Mouse (Mus musculus): ENCODE results near the gene Celf2. TPM values are rescaled to one million over a fixed set of nuclear protein-coding genes. Genes with fewer than 3 reads are reported as not detected.

Gene Celf2
- polyA plus RNA-seq, 1 experiment from 2014 or later = 12.3 TPM

DNA sequence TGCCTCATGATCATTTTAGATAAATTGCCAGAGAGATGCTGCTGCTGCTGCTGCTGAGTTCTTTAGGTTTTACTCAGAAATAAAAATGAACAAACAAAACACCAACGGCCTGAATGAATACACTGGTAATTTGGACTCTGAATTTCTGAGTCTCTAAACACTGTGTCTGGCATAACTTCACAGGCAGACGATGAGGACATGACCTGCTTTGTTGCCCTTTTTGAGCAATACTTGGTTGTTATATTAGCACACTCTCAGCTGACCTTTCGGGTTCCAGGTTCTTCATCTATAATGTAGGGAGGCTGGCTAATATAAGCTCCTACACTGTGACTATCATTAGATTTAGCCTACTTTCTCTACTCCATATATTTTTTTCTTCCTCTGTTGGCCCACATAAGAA, 863.0 kb downstream of the Celf2 start:
- Histone ChIP-seq H3K4me3 (ENCODE audit: low read length) (no peak overlapping the region), H3K4me1 (ENCODE audit: control insufficient read depth, insufficient read depth, low read length) (no peaks in the 10 kb centered on the region), H3K9ac (ENCODE audit: low read depth, low read length) (no peak overlapping the region), H3K27ac (ENCODE audit: low read depth, low read length) (no peak overlapping the region), H3K36me3 (ENCODE audit: control insufficient read depth, insufficient read depth, low read length) (no peaks in the 10 kb centered on the region), H3K4me2 (replicated peaks; ENCODE audit: low read depth, low read length) (no peak overlapping the region), H3K27me3 (ENCODE audit: control insufficient read depth, insufficient read depth, low read length) (no peaks in the 10 kb centered on the region), H3K9me3 (ENCODE audit: control insufficient read depth, low read length) (no peaks in the 10 kb centered on the region)
- 84% methylated on average over 3 of the region's 3 CpGs for WGBS
- ATAC-seq (ENCODE audit: low FRiP score, low TSS enrichment) = no peak

DNA sequence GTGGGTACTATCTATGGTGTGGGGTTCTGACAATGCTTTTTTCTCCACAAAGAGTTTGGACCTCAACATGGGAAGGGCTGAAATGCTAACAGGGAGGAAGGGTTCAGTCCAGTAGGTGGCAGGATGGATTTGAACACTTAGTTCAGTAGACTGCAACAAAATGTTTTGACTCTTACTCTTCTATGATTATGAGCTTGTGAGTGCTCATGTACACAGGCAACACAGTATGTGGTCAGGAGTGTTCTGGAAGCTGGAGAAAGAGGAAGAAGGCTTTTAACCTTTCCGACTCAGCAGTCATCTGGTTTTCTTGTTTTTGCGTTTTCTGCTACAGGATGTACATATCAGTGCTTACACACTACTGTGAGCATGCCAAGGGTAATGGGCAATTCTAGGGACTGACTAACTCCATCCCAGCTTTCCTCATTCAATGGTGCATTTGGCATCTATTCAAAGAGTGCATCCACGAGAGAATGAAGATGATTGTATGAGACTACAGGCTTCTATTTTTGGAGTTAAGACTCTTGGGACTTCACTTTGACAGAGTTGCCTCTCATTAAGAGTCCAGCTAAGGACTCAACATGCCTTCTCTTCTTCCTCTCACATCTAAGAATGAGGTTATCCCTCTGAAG, 867.0 kb downstream of the Celf2 start:
- no peak for ATAC-seq (ENCODE audit: low FRiP score, low TSS enrichment)
- Histone ChIP-seq H3K27me3 (ENCODE audit: control insufficient read depth, insufficient read depth, low read length) (no peaks in the 10 kb centered on the region), H3K9ac (ENCODE audit: low read depth, low read length) (no peak overlapping the region), H3K4me3 (ENCODE audit: low read length) (no peak overlapping the region), H3K4me1 (ENCODE audit: control insufficient read depth, insufficient read depth, low read length) (no peaks in the 10 kb centered on the region), H3K36me3 (ENCODE audit: control insufficient read depth, insufficient read depth, low read length) (no peaks in the 10 kb centered on the region), H3K4me2 (replicated peaks; ENCODE audit: low read depth, low read length) (no peak overlapping the region), H3K9me3 (ENCODE audit: control insufficient read depth, low read length) (no peaks in the 10 kb centered on the region), H3K27ac (ENCODE audit: low read depth, low read length) (no peak overlapping the region)
- 85% methylated on average over 3 of the region's 3 CpGs for WGBS

GRCm38 (mm10) chr2:6639370-6639769, 870.0 kb downstream of the Celf2 start:
- ATAC-seq (ENCODE audit: low FRiP score, low TSS enrichment) = no peak
- Histone ChIP-seq H3K9me3 (ENCODE audit: control insufficient read depth, low read length) (no peaks in the 10 kb centered on the region), H3K4me1 (ENCODE audit: control insufficient read depth, insufficient read depth, low read length) (no peaks in the 10 kb centered on the region), H3K36me3 (ENCODE audit: control insufficient read depth, insufficient read depth, low read length) (no peaks in the 10 kb centered on the region), H3K4me3 (ENCODE audit: low read length) (no peak overlapping the region), H3K27ac (ENCODE audit: low read depth, low read length) (no peak overlapping the region), H3K4me2 (replicated peaks; ENCODE audit: low read depth, low read length) (no peak overlapping the region), H3K9ac (ENCODE audit: low read depth, low read length) (no peak overlapping the region), H3K27me3 (ENCODE audit: control insufficient read depth, insufficient read depth, low read length) (no peaks in the 10 kb centered on the region)
- WGBS = 88% methylated on average over 6 of the region's 6 CpGs

GRCm38 (mm10) chr2:6637147-6637546, 872.2 kb downstream of the Celf2 start:
- H3K4me2 ChIP-seq (replicated peaks; ENCODE audit: low read depth, low read length) = no peak overlapping the region
- no peaks in the 10 kb centered on the region for H3K9me3 ChIP-seq (ENCODE audit: control insufficient read depth, low read length)
- no peaks in the 10 kb centered on the region for H3K27me3 ChIP-seq (ENCODE audit: control insufficient read depth, insufficient read depth, low read length)
- no peak for ATAC-seq (ENCODE audit: low FRiP score, low TSS enrichment)
- H3K27ac ChIP-seq (ENCODE audit: low read depth, low read length) = no peak overlapping the region
- H3K9ac ChIP-seq (ENCODE audit: low read depth, low read length) = no peak overlapping the region
- no peak overlapping the region for H3K4me3 ChIP-seq (ENCODE audit: low read length)
- no peaks in the 10 kb centered on the region for H3K36me3 ChIP-seq (ENCODE audit: control insufficient read depth, insufficient read depth, low read length)
- WGBS = 86% methylated on average over 2 of the region's 2 CpGs
- no peaks in the 10 kb centered on the region for H3K4me1 ChIP-seq (ENCODE audit: control insufficient read depth, insufficient read depth, low read length)

DNA sequence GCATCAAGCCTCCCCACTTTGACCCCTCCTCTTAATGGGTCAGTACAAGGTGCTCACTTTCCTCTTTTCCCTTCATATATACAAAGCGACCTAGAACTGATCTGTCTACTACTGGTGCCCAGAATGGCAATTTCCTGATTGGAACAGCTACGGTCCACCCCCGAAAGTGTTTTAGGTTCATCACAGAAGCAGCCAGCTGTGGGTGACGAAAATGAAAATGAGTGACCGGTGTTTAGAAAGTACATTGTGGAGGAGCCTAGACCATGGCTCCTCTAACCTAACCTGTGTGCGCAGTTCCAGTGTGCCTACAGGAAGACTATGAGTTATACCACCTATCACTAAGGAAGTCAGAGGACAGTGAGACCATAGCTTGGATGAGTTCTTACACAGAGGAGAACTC, 874.5 kb downstream of the Celf2 start:
- Histone ChIP-seq H3K27me3 (ENCODE audit: control insufficient read depth, insufficient read depth, low read length) (no peaks in the 10 kb centered on the region), H3K9ac (ENCODE audit: low read depth, low read length) (no peak overlapping the region), H3K4me2 (replicated peaks; ENCODE audit: low read depth, low read length) (no peak overlapping the region), H3K4me1 (ENCODE audit: control insufficient read depth, insufficient read depth, low read length) (no peaks in the 10 kb centered on the region), H3K36me3 (ENCODE audit: control insufficient read depth, insufficient read depth, low read length) (no peaks in the 10 kb centered on the region), H3K4me3 (ENCODE audit: low read length) (no peak overlapping the region), H3K27ac (ENCODE audit: low read depth, low read length) (no peak overlapping the region), H3K9me3 (ENCODE audit: control insufficient read depth, low read length) (no peaks in the 10 kb centered on the region)
- WGBS = 95% methylated on average over 6 of the region's 6 CpGs
- ATAC-seq (ENCODE audit: low FRiP score, low TSS enrichment) = no peak

- no peak overlapping the region for H3K27ac ChIP-seq (ENCODE audit: low read depth, low read length)
- H3K9ac ChIP-seq (ENCODE audit: low read depth, low read length) = no peak overlapping the region
- no peak for ATAC-seq (ENCODE audit: low FRiP score, low TSS enrichment)
- no peaks in the 10 kb centered on the region for H3K9me3 ChIP-seq (ENCODE audit: control insufficient read depth, low read length)
- no peaks in the 10 kb centered on the region for H3K27me3 ChIP-seq (ENCODE audit: control insufficient read depth, insufficient read depth, low read length)
- 96% methylated on average over 1 of the region's 1 CpGs for WGBS
- H3K4me3 ChIP-seq (ENCODE audit: low read length) = no peak overlapping the region
- H3K36me3 ChIP-seq (ENCODE audit: control insufficient read depth, insufficient read depth, low read length) = no peaks in the 10 kb centered on the region
- no peak overlapping the region for H3K4me2 ChIP-seq (replicated peaks; ENCODE audit: low read depth, low read length)
- no peaks in the 10 kb centered on the region for H3K4me1 ChIP-seq (ENCODE audit: control insufficient read depth, insufficient read depth, low read length)
These were observed 876.2 kb downstream of the Celf2 start for GRCm38 (mm10) chr2:6633115-6633514.

- Histone ChIP-seq H3K27me3 (ENCODE audit: control insufficient read depth, insufficient read depth, low read length) (no peaks in the 10 kb centered on the region), H3K36me3 (ENCODE audit: control insufficient read depth, insufficient read depth, low read length) (no peaks in the 10 kb centered on the region), H3K4me2 (replicated peaks; ENCODE audit: low read depth, low read length) (no peak overlapping the region), H3K27ac (ENCODE audit: low read depth, low read length) (no peak overlapping the region), H3K4me3 (ENCODE audit: low read length) (no peak overlapping the region), H3K9me3 (ENCODE audit: control insufficient read depth, low read length) (no peaks in the 10 kb centered on the region), H3K9ac (ENCODE audit: low read depth, low read length) (no peak overlapping the region), H3K4me1 (ENCODE audit: control insufficient read depth, insufficient read depth, low read length) (no peaks in the 10 kb centered on the region)
- ATAC-seq (ENCODE audit: low FRiP score, low TSS enrichment) = no peak
- 54% methylated on average over 4 of the region's 4 CpGs for WGBS
These were observed 885.6 kb downstream of the Celf2 start for GRCm38 (mm10) chr2:6623802-6624201.

DNA sequence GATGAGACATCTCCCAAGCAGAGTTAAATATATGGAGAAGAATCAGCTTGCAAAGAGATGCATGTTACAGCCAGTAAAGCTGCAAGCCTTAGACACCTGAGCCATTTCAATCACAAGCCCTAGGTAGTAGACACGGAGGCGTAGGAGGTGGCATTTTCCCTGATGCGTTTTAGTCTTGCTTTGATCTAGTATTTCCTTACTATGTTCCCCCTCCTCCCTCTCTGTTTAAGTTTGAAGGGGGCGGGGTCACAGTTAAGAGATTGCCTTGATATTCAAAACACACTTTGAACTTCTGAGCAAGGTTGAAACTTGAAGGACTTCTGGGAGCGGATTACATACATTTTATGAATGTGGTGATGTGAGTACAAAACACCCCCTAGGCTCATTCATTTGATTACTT, 887.3 kb downstream of the Celf2 start:
- no peaks in the 10 kb centered on the region for H3K36me3 ChIP-seq (ENCODE audit: control insufficient read depth, insufficient read depth, low read length)
- 45% methylated on average over 5 of the region's 5 CpGs for WGBS
- no peaks in the 10 kb centered on the region for H3K9me3 ChIP-seq (ENCODE audit: control insufficient read depth, low read length)
- no peak for ATAC-seq (ENCODE audit: low FRiP score, low TSS enrichment)
- no peaks in the 10 kb centered on the region for H3K27me3 ChIP-seq (ENCODE audit: control insufficient read depth, insufficient read depth, low read length)
- no peaks in the 10 kb centered on the region for H3K4me1 ChIP-seq (ENCODE audit: control insufficient read depth, insufficient read depth, low read length)
- H3K27ac ChIP-seq (ENCODE audit: low read depth, low read length) = no peak overlapping the region
- H3K9ac ChIP-seq (ENCODE audit: low read depth, low read length) = no peak overlapping the region
- no peak overlapping the region for H3K4me2 ChIP-seq (replicated peaks; ENCODE audit: low read depth, low read length)
- H3K4me3 ChIP-seq (ENCODE audit: low read length) = no peak overlapping the region

GRCm38 (mm10) chr2:6618856-6619255, 890.5 kb downstream of the Celf2 start:
- Histone ChIP-seq H3K4me1 (ENCODE audit: control insufficient read depth, insufficient read depth, low read length) (no peaks in the 10 kb centered on the region), H3K36me3 (ENCODE audit: control insufficient read depth, insufficient read depth, low read length) (no peaks in the 10 kb centered on the region), H3K9me3 (ENCODE audit: control insufficient read depth, low read length) (no peaks in the 10 kb centered on the region), H3K27ac (ENCODE audit: low read depth, low read length) (no peak overlapping the region), H3K4me2 (replicated peaks; ENCODE audit: low read depth, low read length) (no peak overlapping the region), H3K9ac (ENCODE audit: low read depth, low read length) (no peak overlapping the region), H3K27me3 (ENCODE audit: control insufficient read depth, insufficient read depth, low read length) (no peaks in the 10 kb centered on the region), H3K4me3 (ENCODE audit: low read length) (no peak overlapping the region)
- WGBS = 92% methylated on average over 3 of the region's 3 CpGs
- ATAC-seq (ENCODE audit: low FRiP score, low TSS enrichment) = no peak

All from kidney, embryonic 14.5 days (tissue).